Mouse (Mus musculus): Measurements from ENCODE around the gene Fahd2a. TPM values are rescaled to one million over a fixed set of nuclear protein-coding genes. Genes with fewer than 3 reads are reported as not detected.

Gene Fahd2a
- 23.8 and 24.5 TPM in 2 replicates for polyA plus RNA-seq (2012; rRNA removed)

DNA sequence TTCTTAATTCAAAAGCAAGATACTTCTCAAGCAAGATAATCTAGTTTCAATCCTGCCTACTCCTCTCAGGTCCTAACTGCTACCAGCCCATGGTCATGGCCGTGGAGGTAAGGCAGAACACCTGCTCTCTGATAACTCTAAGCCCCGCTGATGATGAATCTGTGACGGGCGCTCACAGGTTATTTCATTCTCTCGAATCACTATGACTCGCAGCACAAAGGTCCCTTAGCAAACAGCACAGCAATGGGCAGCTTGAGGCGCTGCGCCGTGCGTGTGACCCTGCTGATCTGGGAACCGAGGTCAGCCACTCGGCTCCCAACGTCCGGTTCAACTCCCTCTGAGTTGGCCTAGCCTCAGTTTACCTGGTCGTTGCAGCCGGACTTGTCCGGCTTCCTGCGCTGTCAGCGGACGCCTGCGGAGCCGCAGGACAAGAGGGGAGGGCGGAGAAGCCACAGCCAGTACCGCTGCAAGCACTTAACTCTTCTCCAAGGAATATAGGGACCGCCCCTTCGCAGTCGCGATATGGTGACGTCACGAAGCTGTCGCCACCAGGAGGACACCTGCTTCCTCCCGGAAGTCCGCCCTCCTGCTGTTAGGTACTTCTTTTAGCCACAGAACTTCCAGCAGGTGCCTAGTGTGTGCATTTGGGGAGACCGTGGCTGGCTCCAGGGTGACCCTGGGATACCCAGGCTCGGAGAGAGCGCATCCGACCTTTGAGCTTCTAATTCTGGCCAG, at the start of gene Fahd2a:
TSS of gene Fahd2a (minus strand) at position 511 of the 735 bp plus-strand sequence.

DNA sequence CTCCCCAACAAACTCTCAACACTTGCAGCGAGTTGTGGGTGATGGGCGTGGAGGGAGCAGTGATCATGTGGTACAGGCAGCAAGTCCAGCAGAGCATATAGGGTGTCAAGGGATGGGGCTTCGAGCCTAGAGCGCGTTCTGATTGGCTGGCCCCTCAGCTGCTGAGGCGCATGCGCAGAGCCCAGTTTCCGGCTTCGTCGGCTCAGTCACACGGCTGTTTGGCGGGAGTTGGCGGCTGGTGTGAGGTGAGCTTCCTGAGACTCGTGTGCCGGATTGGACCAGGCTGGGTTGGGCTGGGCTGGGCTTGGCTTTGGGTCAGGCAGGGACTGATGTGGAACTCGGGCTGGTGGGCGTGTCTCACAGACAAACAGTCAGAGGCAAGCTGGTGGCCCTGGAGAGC, 19.4 kb downstream of the Fahd2a start, which contains the start of gene Gpat2:
TSS of gene Gpat2 (plus strand) at position 223 of the 400 bp plus-strand sequence.

Other genes with a start within 250 kb of the Fahd2a start
- gene 1810024B03Rik, start 236.3 kb downstream of the Fahd2a start, polyA plus RNA-seq (2012; rRNA removed), result 0.90 and 0.98 TPM in 2 replicates
- 74.8 and 77.0 TPM in 2 replicates for gene Snrnp200, start 236.2 kb downstream of the Fahd2a start, polyA plus RNA-seq (2012; rRNA removed)
- gene Ciao1, start 196.7 kb downstream of the Fahd2a start, polyA plus RNA-seq (2012; rRNA removed), result 62.8 and 64.7 TPM in 2 replicates
- 57.8 and 71.0 TPM in 2 replicates for gene Tmem127, start 196.7 kb downstream of the Fahd2a start, polyA plus RNA-seq (2012; rRNA removed)
- gene Stard7, start 174.3 kb downstream of the Fahd2a start, polyA plus RNA-seq (2012; rRNA removed), result 106 and 109 TPM in 2 replicates
- 9.7 and 10.0 TPM in 2 replicates for gene Dusp2, start 108.4 kb downstream of the Fahd2a start, polyA plus RNA-seq (2012; rRNA removed)
- gene Astl, start 105.9 kb downstream of the Fahd2a start, polyA plus RNA-seq (2012; rRNA removed), result 0.03 TPM in 1 of 2 replicates, not detected in the other
- 0.40 TPM in 2 replicates for gene Adra2b, start 81.4 kb downstream of the Fahd2a start, polyA plus RNA-seq (2012; rRNA removed)
- gene Gpat2, start 19.4 kb downstream of the Fahd2a start, polyA plus RNA-seq (2012; rRNA removed), result 0.13 and 0.16 TPM in 2 replicates
- 20.9 and 21.6 TPM in 2 replicates for gene Kcnip3, start 77.5 kb upstream of the Fahd2a start, polyA plus RNA-seq (2012; rRNA removed)
- gene Prom2, start 96.9 kb upstream of the Fahd2a start, polyA plus RNA-seq (2012; rRNA removed), result 0.07 and 0.09 TPM in 2 replicates
- 9.5 and 10.1 TPM in 2 replicates for gene Zfp661, start 142.5 kb upstream of the Fahd2a start, polyA plus RNA-seq (2012; rRNA removed)
- gene Mrps5, start 142.7 kb upstream of the Fahd2a start, polyA plus RNA-seq (2012; rRNA removed), result 157 and 158 TPM in 2 replicates
- 2.3 and 9.8 TPM in 2 replicates for gene Mal, start 212.1 kb upstream of the Fahd2a start, polyA plus RNA-seq (2012; rRNA removed)

Measured in central nervous system, embryonic 18 days (tissue).